Mouse (Mus musculus) lung, postnatal 0 days (tissue): ENCODE measurements around the gene Eml3. TPM values are rescaled to one million over a fixed set of nuclear protein-coding genes. Genes with fewer than 3 reads are reported as not detected.

Experiments
- ATAC-seq: fragments of 200-750 bp; cut with Nextera tagmentation; 2 replicates; pipeline ENCODE4 v1.8.0; 2017; ENCODE audit warnings: moderate library complexity
- DNase-seq: peaks from one replicate; pipeline ENCODE4 v3.0.0-alpha.2; 2016; ENCODE audit warnings: low spot score
- H3K27ac ChIP-seq: fragments of 300-500 bp; sonication (generic); 2 replicates; pipeline ENCODE4 v1.5.1; 2014; ENCODE audit warnings: antibody characterized with exemption, mild to moderate bottlenecking, low read length, mixed read lengths
- H3K27me3 ChIP-seq: fragments of 300-500 bp; sonication (generic); replicated peaks from 2 replicates; pipeline ENCODE4 v1.6.1; 2014; ENCODE audit warnings: low read length, mixed read lengths; ENCODE audit not compliant: insufficient read depth
- H3K36me3 ChIP-seq: fragments of 300-500 bp; sonication (generic); 2 replicates; pipeline ENCODE4 v1.6.1; 2014; ENCODE audit warnings: low read length, mixed read lengths; ENCODE audit not compliant: insufficient read depth
- H3K4me1 ChIP-seq: fragments of 300-500 bp; sonication (generic); 2 replicates; pipeline ENCODE4 v1.6.1; 2014; ENCODE audit warnings: antibody characterized with exemption, low read depth, low read length, mixed read lengths; ENCODE audit not compliant: insufficient read depth
- H3K4me2 ChIP-seq: fragments of 300-500 bp; sonication (generic); replicated peaks from 2 replicates; pipeline ENCODE4 v1.6.1; 2014; ENCODE audit warnings: low read depth, mild to moderate bottlenecking, low read length, moderate library complexity, mixed read lengths
- H3K4me3 ChIP-seq: fragments of 300-500 bp; sonication (generic); 2 replicates; pipeline ENCODE4 v1.5.1; 2014; ENCODE audit warnings: low read depth, low read length
- H3K9ac ChIP-seq: fragments of 300-500 bp; sonication (generic); replicated peaks from 2 replicates; pipeline ENCODE4 v1.6.1; 2014; ENCODE audit warnings: low read depth, mild to moderate bottlenecking
- H3K9me3 ChIP-seq: fragments of 300-500 bp; sonication (generic); 2 replicates; pipeline ENCODE4 v1.6.1; 2016; ENCODE audit warnings: low read length, mixed read lengths
- CTCF ChIP-seq: IDR thresholded peaks from 2 replicates; pipeline ENCODE4 v1.5.1; 2016; ENCODE audit warnings: antibody characterized with exemption, mild to moderate bottlenecking
- EP300 ChIP-seq: IDR thresholded peaks from 2 replicates; pipeline ENCODE4 v1.6.1; 2016; ENCODE audit warnings: antibody characterized with exemption, mild to moderate bottlenecking, control low read depth
- WGBS: fragments of 180-500 bp; shearing (Covaris S2); extraction: QIAGEN DNeasy Blood & Tissue Kit; methylation state at CpG from one replicate; pipeline ENCODE4 v1.1.7; 2014; 5-methylcytosine and 5-hydroxymethylcytosine counted together
- microRNA-seq: library from miRNA; unstranded; fragments of <30 nt; microRNA quantifications from one replicate; pipeline ENCODE4, GENCODE M21; 2016
- polyA plus RNA-seq: library from polyadenylated mRNA; unstranded; fragments of >200 nt; fragmentation: Nextera tagmentation; extraction: Ambion mirVana; gene quantifications from 2 replicates; pipeline ENCODE4 v1.2.1, GENCODE M21; 2015

The Eml3 gene
- polyA plus RNA-seq, 1 experiment from 2014 or later, result 30.5 TPM

- no peaks in the 10 kb centered on the region for H3K36me3 ChIP-seq
- peak overlapping the region; percentile 71 for H3K4me2 ChIP-seq
- peak overlapping the region; percentile 95 for H3K4me3 ChIP-seq
- H3K27ac ChIP-seq, result peak overlapping the region; percentile 98
- ATAC-seq (no peak), DNase-seq (no peak)
- no peaks in the 10 kb centered on the region for H3K27me3 ChIP-seq
- TF ChIP-seq EP300 (no peak), CTCF (no peak)
- H3K9me3 ChIP-seq, result no peaks in the 10 kb centered on the region
- 23% methylated on average over 15 of the region's 15 CpGs for WGBS
- peaks cover 51% of the 10 kb centered on the region for H3K4me1 ChIP-seq
- H3K9ac ChIP-seq, result peak overlapping the region; percentile 97
Observed at GRCm38 (mm10) chr19:8988346-8989065, 59.2 kb downstream of the Eml3 start.

DNA sequence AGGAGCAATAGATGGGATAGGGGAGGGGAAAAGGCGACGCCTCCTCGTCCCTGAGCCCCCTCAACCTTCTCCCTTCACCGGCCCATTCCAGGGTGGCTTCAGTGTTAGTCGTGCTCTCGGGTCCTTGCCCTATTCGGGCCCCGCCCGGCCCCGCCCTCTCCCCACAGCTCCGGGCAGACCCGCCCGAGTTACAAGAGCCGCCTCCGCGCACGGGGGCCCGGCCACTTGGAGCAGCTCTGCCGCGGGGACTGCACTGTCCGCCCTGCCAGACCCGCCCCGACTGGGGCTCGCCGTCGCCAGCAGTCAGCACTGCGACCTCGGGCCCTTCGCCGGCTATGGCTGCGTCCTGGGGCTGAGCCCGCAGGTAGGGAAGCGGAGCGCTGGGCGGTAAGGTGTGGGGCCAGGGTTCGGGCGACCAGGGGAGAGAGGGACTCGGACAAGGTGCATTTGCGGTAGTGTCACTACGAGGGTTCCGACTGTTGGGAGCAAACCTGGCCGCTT, 59.8 kb downstream of the Eml3 start, which contains the start of gene Ahnak:
TSS of gene Ahnak (plus strand) at position 219 of the 501 bp plus-strand sequence.
- Histone ChIP-seq H3K27me3 (no peaks in the 10 kb centered on the region), H3K9ac (peak within 1 kb of the TSS; percentile 97), H3K4me1 (peaks cover 49% of the 10 kb centered on the region), H3K9me3 (no peaks in the 10 kb centered on the region), H3K4me3 (peak within 1 kb of the TSS; percentile 95), H3K36me3 (no peaks in the 10 kb centered on the region), H3K27ac (peak within 1 kb of the TSS; percentile 98), H3K4me2 (peak within 1 kb of the TSS; percentile 71)
- TF ChIP-seq CTCF (no peak), EP300 (no peak)
- peak; percentile 72 for ATAC-seq
- WGBS, result under 1% methylated on average over 38 of the region's 42 CpGs
- DNase-seq, result peak; percentile 92

GRCm38 (mm10) chr19:8989567-8990431, 60.4 kb downstream of the Eml3 start:
- TF ChIP-seq CTCF, result peak; percentile 56
- peak; percentile 32; the same call in 1 of the 2 replicates for TF ChIP-seq EP300
- H3K27me3 ChIP-seq, result no peaks in the 10 kb centered on the region
- WGBS, result under 1% methylated on average over 53 of the region's 53 CpGs
- DNase-seq (peak; percentile 96), ATAC-seq (peak; percentile 80)
- H3K36me3 ChIP-seq, result no peaks in the 10 kb centered on the region
- peak overlapping the region; percentile 97 for H3K9ac ChIP-seq
- peak overlapping the region; percentile 98 for H3K27ac ChIP-seq
- H3K4me3 ChIP-seq, result peak overlapping the region; percentile 95
- peak overlapping the region; percentile 71 for H3K4me2 ChIP-seq
- peaks cover 45% of the 10 kb centered on the region for H3K4me1 ChIP-seq
- H3K9me3 ChIP-seq, result no peaks in the 10 kb centered on the region

DNA sequence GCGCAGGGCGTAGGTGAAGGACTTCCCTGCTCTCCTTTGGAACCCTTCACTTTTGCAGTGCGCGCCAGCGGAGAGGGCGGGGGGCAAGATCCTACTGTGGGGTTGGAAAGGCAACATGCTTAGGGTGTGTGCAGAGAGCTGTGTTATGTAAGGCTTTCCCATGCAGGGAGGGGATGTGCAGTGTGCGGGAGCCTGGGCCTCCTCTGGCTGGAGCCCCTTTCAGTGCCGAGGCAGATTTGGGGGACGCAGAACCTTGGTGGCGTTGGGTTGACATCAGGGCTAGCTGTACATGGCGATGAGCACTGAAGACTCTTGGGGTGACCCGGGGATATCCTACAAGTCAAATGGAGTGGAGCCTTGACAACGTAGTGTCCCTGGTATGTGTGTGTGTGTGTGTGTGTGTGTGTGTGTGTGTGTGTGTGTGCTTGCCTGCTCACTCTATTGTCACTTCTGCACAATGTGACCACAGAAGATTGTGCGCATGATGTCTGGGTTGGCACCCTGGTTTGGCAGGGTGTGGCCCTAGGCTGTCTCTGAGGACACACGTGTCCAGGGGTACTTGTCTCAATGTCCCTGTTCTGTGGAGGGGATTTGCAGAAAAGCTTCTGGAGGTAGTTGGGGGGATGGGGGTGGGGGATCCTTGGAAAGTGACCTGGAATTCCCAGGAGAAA, 61.2 kb downstream of the Eml3 start:
- peak; percentile 42 for DNase-seq

More for the DNA sequence above, 61.2 kb downstream of the Eml3 start:
- Histone ChIP-seq H3K4me1 (peaks cover 38% of the 10 kb centered on the region), H3K27me3 (no peaks in the 10 kb centered on the region), H3K4me3 (peak overlapping the region; percentile 95), H3K9ac (peak overlapping the region; percentile 97), H3K4me2 (peak overlapping the region; percentile 71), H3K9me3 (no peaks in the 10 kb centered on the region), H3K36me3 (no peaks in the 10 kb centered on the region), H3K27ac (peak overlapping the region; percentile 98)
- TF ChIP-seq CTCF (no peak), EP300 (no peak)
- peak; percentile 52 for ATAC-seq
- 7% methylated on average over 14 of the region's 15 CpGs for WGBS

Small RNAs within 50 kb of the gene (microRNA-seq; reads per million reads assigned to microRNA genes)
- gene Mir5136, result not detected

Other genes starting within 250 kb of the Eml3 start
- 91.8 and 97.9 TPM in 2 replicates for gene Slc3a2, start 206.2 kb upstream of the Eml3 start, polyA plus RNA-seq
- gene Wdr74, start 193.7 kb upstream of the Eml3 start, polyA plus RNA-seq, result 45.3 and 48.7 TPM in 2 replicates
- gene 1700092M07Rik, start 188.8 kb upstream of the Eml3 start, polyA plus RNA-seq, result 0.75 and 0.82 TPM in 2 replicates
- 130 and 143 TPM in 2 replicates for gene Stx5a, start 188.1 kb upstream of the Eml3 start, polyA plus RNA-seq
- gene Nxf1, start 172.5 kb upstream of the Eml3 start, polyA plus RNA-seq, result 88.8 and 89.7 TPM in 2 replicates
- 157 and 159 TPM in 2 replicates for gene Tmem223, start 158.6 kb upstream of the Eml3 start, polyA plus RNA-seq
- gene Tmem179b, start 155.1 kb upstream of the Eml3 start, polyA plus RNA-seq, result 114 and 127 TPM in 2 replicates
- gene Taf6l, start 143.1 kb upstream of the Eml3 start, polyA plus RNA-seq, result 11.8 and 12.9 TPM in 2 replicates
- 110 and 123 TPM in 2 replicates for gene Polr2g, start 131.0 kb upstream of the Eml3 start, polyA plus RNA-seq
- 2.3 and 2.6 TPM in 2 replicates for gene Zbtb3, start 127.0 kb upstream of the Eml3 start, polyA plus RNA-seq
- 21.4 and 22.8 TPM in 2 replicates for gene Ttc9c, start 110.2 kb upstream of the Eml3 start, polyA plus RNA-seq
- 4.3 and 5.3 TPM in 2 replicates for gene Hnrnpul2, start 109.5 kb upstream of the Eml3 start, polyA plus RNA-seq
- gene AC129217.1, start 99.8 kb upstream of the Eml3 start, polyA plus RNA-seq, result not detected in 2 replicates
- 66.3 and 66.8 TPM in 2 replicates for gene Bscl2, start 92.1 kb upstream of the Eml3 start, polyA plus RNA-seq
- 0.35 and 0.46 TPM in 2 replicates for gene Gng3, start 90.4 kb upstream of the Eml3 start, polyA plus RNA-seq
- gene Lrrn4cl, start 78.8 kb upstream of the Eml3 start, polyA plus RNA-seq, result 1.7 and 1.9 TPM in 2 replicates
- gene Ubxn1, start 58.1 kb upstream of the Eml3 start, polyA plus RNA-seq, result 153 and 164 TPM in 2 replicates
- 75.2 and 84.3 TPM in 2 replicates for gene Uqcc3, start 48.6 kb upstream of the Eml3 start, polyA plus RNA-seq
- gene Lbhd1, start 45.8 kb upstream of the Eml3 start, polyA plus RNA-seq, result 33.6 and 40.0 TPM in 2 replicates
- gene Gm49403, start 45.6 kb upstream of the Eml3 start, polyA plus RNA-seq, result not detected in 2 replicates
- 44.4 and 45.3 TPM in 2 replicates for gene 1810009A15Rik, start 40.7 kb upstream of the Eml3 start, polyA plus RNA-seq
- gene Gm49416, start 40.6 kb upstream of the Eml3 start, polyA plus RNA-seq, result not detected in 2 replicates
- 16.6 and 16.7 TPM in 2 replicates for gene Ints5, start 36.5 kb upstream of the Eml3 start, polyA plus RNA-seq
- gene Ganab, start 31.5 kb upstream of the Eml3 start, polyA plus RNA-seq, result 41.4 and 45.7 TPM in 2 replicates
- 39.5 and 39.6 TPM in 2 replicates for gene B3gat3, start 9.2 kb upstream of the Eml3 start, polyA plus RNA-seq
- gene Rom1, start 196 bp upstream of the Eml3 start, polyA plus RNA-seq, result 4.9 and 5.7 TPM in 2 replicates
- gene Mta2, start 12.3 kb downstream of the Eml3 start, polyA plus RNA-seq, result 81.8 and 84.7 TPM in 2 replicates
- 12.8 and 13.6 TPM in 2 replicates for gene Tut1, start 24.3 kb downstream of the Eml3 start, polyA plus RNA-seq
- gene Eef1g, start 37.5 kb downstream of the Eml3 start, polyA plus RNA-seq, result 153 and 159 TPM in 2 replicates
- gene Ahnak, start 59.7 kb downstream of the Eml3 start, polyA plus RNA-seq, result 151 and 163 TPM in 2 replicates
- 26,192 and 26,425 TPM in 2 replicates for gene Scgb1a1, start 158.4 kb downstream of the Eml3 start, polyA plus RNA-seq
- 5.9 and 7.9 TPM in 2 replicates for gene Asrgl1, start 206.1 kb downstream of the Eml3 start, polyA plus RNA-seq